Mouse (Mus musculus) liver, adult 2 months (tissue): ENCODE measurements around the gene Arhgap18. TPM values are rescaled to one million over a fixed set of nuclear protein-coding genes. Genes with fewer than 3 reads are reported as not detected.

Experiments
- DNase-seq: peaks from one replicate; pipeline ENCODE4 v3.0.0-alpha.2; 2011; ENCODE audit warnings: low read depth, low spot score; ENCODE audit errors: extremely low read depth
- H3K27ac ChIP-seq: fragments of 200-500 bp; replicated peaks from 2 replicates; pipeline ENCODE4 v1.5.1; 2012; ENCODE audit warnings: low read depth, mild to moderate bottlenecking, control low read depth, inconsistent platforms, low read length; ENCODE audit not compliant: insufficient read depth
- H3K27me3 ChIP-seq: fragments of 200-500 bp; 2 replicates; pipeline ENCODE4 v1.6.1; 2012; ENCODE audit warnings: mild to moderate bottlenecking, moderate library complexity, low read length, inconsistent platforms; ENCODE audit not compliant: control insufficient read depth, insufficient read depth
- H3K36me3 ChIP-seq: fragments of 200-500 bp; 2 replicates; pipeline ENCODE4 v1.6.1; 2012; ENCODE audit warnings: low read length, inconsistent platforms; ENCODE audit not compliant: control insufficient read depth, insufficient read depth
- H3K4me1 ChIP-seq: fragments of 200-500 bp; 2 replicates; pipeline ENCODE4 v1.6.1; 2011; ENCODE audit warnings: low read length; ENCODE audit not compliant: control insufficient read depth, insufficient read depth
- H3K4me3 ChIP-seq: fragments of 200-500 bp; 2 replicates; pipeline ENCODE4 v1.5.1; 2011; ENCODE audit warnings: low read depth, mild to moderate bottlenecking, control low read depth, low read length, moderate library complexity; ENCODE audit not compliant: insufficient read depth
- H3K79me2 ChIP-seq: fragments of 200-500 bp; 2 replicates; pipeline ENCODE4 v1.6.1; 2012; ENCODE audit warnings: inconsistent platforms, mild to moderate bottlenecking, low read length, moderate library complexity; ENCODE audit not compliant: control insufficient read depth, insufficient read depth
- H3K9ac ChIP-seq: fragments of 200-500 bp; 2 replicates; pipeline ENCODE4 v1.6.1; 2012; ENCODE audit warnings: low read depth, mild to moderate bottlenecking, control low read depth, inconsistent platforms, low read length
- CTCF ChIP-seq: fragments of 200-500 bp; IDR thresholded peaks from 2 replicates; pipeline ENCODE4 v1.5.1; 2011; ENCODE audit warnings: low read depth, low read length, control low read depth
- POLR2A ChIP-seq: fragments of 200-500 bp; IDR thresholded peaks from 2 replicates; pipeline ENCODE4 v1.6.1; 2011; ENCODE audit warnings: low read length, control low read depth; ENCODE audit not compliant: insufficient read depth; ENCODE audit errors: extremely low read depth
- WGBS: fragments of 180-500 bp; shearing (Covaris S2); methylation state at CpG from one replicate; pipeline ENCODE4 v1.1.7; 2018; 5-methylcytosine and 5-hydroxymethylcytosine counted together
- polyA plus RNA-seq: library from polyadenylated mRNA; depleted of rRNA; stranded (reverse); fragments of >200 nt; gene quantifications from 2 replicates; pipeline ENCODE4 v1.2.3, GENCODE M21; 2012; rRNA removed
- total RNA-seq: library from RNA; depleted of rRNA; stranded (reverse); fragments of >200 nt; gene quantifications from 2 replicates; pipeline ENCODE4 v1.2.3, GENCODE M21; 2014; rRNA removed

Gene Arhgap18
- total RNA-seq = 12.2 and 13.9 TPM in 2 replicates
- 1.3 and 1.5 TPM in 2 replicates for polyA plus RNA-seq

- no peak within 1 kb of the TSS for H3K4me3 ChIP-seq
These were observed at the start of gene Arhgap18 for GRCm38 (mm10) chr10:26752929-26753567. TSS of gene Arhgap18 (plus strand) at chr10:26753421.

GRCm38 (mm10) chr10:26710458-26711011 lies 42.7 kb upstream of the Arhgap18 start:
- 93% methylated on average over 7 of the region's 7 CpGs for WGBS
- Histone ChIP-seq H3K4me3 (no peak overlapping the region), H3K79me2 (no peaks in the 10 kb centered on the region), H3K4me1 (no peaks in the 10 kb centered on the region), H3K9ac (no peak overlapping the region), H3K27ac (no peak overlapping the region), H3K36me3 (no peaks in the 10 kb centered on the region), H3K27me3 (no peaks in the 10 kb centered on the region)
- no peak for DNase-seq
- no peak for TF ChIP-seq POLR2A
- no peak for TF ChIP-seq CTCF

More at GRCm38 (mm10) chr10:26752929-26753567, at the start of gene Arhgap18:
- WGBS = 65% methylated on average over 11 of the region's 11 CpGs
- Histone ChIP-seq H3K27ac (no peak within 1 kb of the TSS), H3K36me3 (no peaks in the 10 kb centered on the region), H3K9ac (no peak within 1 kb of the TSS), H3K4me1 (peaks cover 8% of the 10 kb centered on the region), H3K79me2 (no peaks in the 10 kb centered on the region), H3K27me3 (no peaks in the 10 kb centered on the region)
- DNase-seq = peak; percentile 75
- TF ChIP-seq CTCF = no peak
- no peak for TF ChIP-seq POLR2A

- DNase-seq = peak; percentile 35
- TF ChIP-seq POLR2A (no peak), CTCF (peak; percentile 34; the same call in 1 of the 2 replicates)
These were observed 42.2 kb upstream of the Arhgap18 start for GRCm38 (mm10) chr10:26711068-26711467.

GRCm38 (mm10) chr10:26713986-26714385 lies 39.2 kb upstream of the Arhgap18 start:
- TF ChIP-seq POLR2A (no peak), CTCF (no peak)
- H3K4me1 ChIP-seq = no peaks in the 10 kb centered on the region
- no peaks in the 10 kb centered on the region for H3K27me3 ChIP-seq
- DNase-seq = no peak
- no peak overlapping the region for H3K9ac ChIP-seq
- 66% methylated on average over 3 of the region's 3 CpGs for WGBS
- no peak overlapping the region for H3K27ac ChIP-seq
- no peak overlapping the region for H3K4me3 ChIP-seq
- H3K79me2 ChIP-seq = no peaks in the 10 kb centered on the region
- H3K36me3 ChIP-seq = no peaks in the 10 kb centered on the region

More at GRCm38 (mm10) chr10:26711068-26711467, 42.2 kb upstream of the Arhgap18 start:
- Histone ChIP-seq H3K36me3 (no peaks in the 10 kb centered on the region), H3K27me3 (no peaks in the 10 kb centered on the region), H3K27ac (no peak overlapping the region), H3K4me1 (no peaks in the 10 kb centered on the region), H3K4me3 (no peak overlapping the region), H3K79me2 (no peaks in the 10 kb centered on the region), H3K9ac (no peak overlapping the region)
- 5% methylated on average over 3 of the region's 3 CpGs for WGBS

GRCm38 (mm10) chr10:26724704-26725103 lies 28.5 kb upstream of the Arhgap18 start:
- DNase-seq = no peak
- Histone ChIP-seq H3K27ac (no peak overlapping the region), H3K36me3 (no peaks in the 10 kb centered on the region), H3K4me3 (no peak overlapping the region), H3K27me3 (no peaks in the 10 kb centered on the region), H3K4me1 (peaks cover 2% of the 10 kb centered on the region; the same call in 1 of the 2 replicates), H3K9ac (no peak overlapping the region), H3K79me2 (no peaks in the 10 kb centered on the region)
- WGBS = 87% methylated on average over 2 of the region's 2 CpGs
- TF ChIP-seq POLR2A (no peak), CTCF (no peak)

GRCm38 (mm10) chr10:26725255-26725654 lies 28.0 kb upstream of the Arhgap18 start:
- no peaks in the 10 kb centered on the region for H3K36me3 ChIP-seq

More at GRCm38 (mm10) chr10:26725255-26725654, 28.0 kb upstream of the Arhgap18 start:
- DNase-seq = no peak
- Histone ChIP-seq H3K27me3 (no peaks in the 10 kb centered on the region), H3K27ac (no peak overlapping the region), H3K79me2 (no peaks in the 10 kb centered on the region), H3K4me3 (no peak overlapping the region), H3K4me1 (no peaks in the 10 kb centered on the region), H3K9ac (no peak overlapping the region)
- 95% methylated on average over 3 of the region's 3 CpGs for WGBS
- TF ChIP-seq CTCF (no peak), POLR2A (no peak)
